Mouse (Mus musculus): ENCODE measurements around the gene Gm29133. TPM values are rescaled to one million over a fixed set of nuclear protein-coding genes. Genes with fewer than 3 reads are reported as not detected.

Gene Gm29133
- total and polyA plus RNA-seq, 3 experiments: not detected

GRCm38 (mm10) chr3:75823934-75824333 is 75.9 kb downstream of the Gm29133 start:
- Histone ChIP-seq H3K9ac (ENCODE audit: low read depth, low read length) (no peak overlapping the region), H3K27me3 (ENCODE audit: control insufficient read depth, insufficient read depth, low read length) (no peaks in the 10 kb centered on the region), H3K36me3 (ENCODE audit: control insufficient read depth, insufficient read depth, low read length) (no peaks in the 10 kb centered on the region), H3K79me2 (replicated peaks; ENCODE audit: control insufficient read depth, insufficient read depth, low read length) (no peaks in the 10 kb centered on the region), H3K4me1 (ENCODE audit: control insufficient read depth, insufficient read depth, low read length) (no peaks in the 10 kb centered on the region), H3K4me3 (no peak overlapping the region), H3K27ac (no peak overlapping the region)
- intact Hi-C loops (cut with DNase I): no loop called here
- DNase-seq: no peak
- TF ChIP-seq EP300 (IDR thresholded peaks at IDR 0.05; ENCODE audit: insufficient read depth, low read depth, low read length) (no peak), POLR2A (IDR thresholded peaks at IDR 0.05; ENCODE audit: insufficient read depth, low read depth, low read length) (no peak), CTCF (IDR thresholded peaks at IDR 0.05) (no peak)
- WGBS: 77% methylated on average over 1 of the region's 1 CpGs

- TF ChIP-seq POLR2A (IDR thresholded peaks at IDR 0.05; ENCODE audit: insufficient read depth, low read depth, low read length) (no peak), EP300 (IDR thresholded peaks at IDR 0.05; ENCODE audit: insufficient read depth, low read depth, low read length) (no peak), CTCF (IDR thresholded peaks at IDR 0.05) (no peak)
- Histone ChIP-seq H3K36me3 (ENCODE audit: control insufficient read depth, insufficient read depth, low read length) (no peaks in the 10 kb centered on the region), H3K4me3 (no peak overlapping the region), H3K27me3 (ENCODE audit: control insufficient read depth, insufficient read depth, low read length) (no peaks in the 10 kb centered on the region), H3K79me2 (replicated peaks; ENCODE audit: control insufficient read depth, insufficient read depth, low read length) (no peaks in the 10 kb centered on the region), H3K27ac (no peak overlapping the region), H3K4me1 (ENCODE audit: control insufficient read depth, insufficient read depth, low read length) (no peaks in the 10 kb centered on the region), H3K9ac (ENCODE audit: low read depth, low read length) (no peak overlapping the region)
- intact Hi-C loops (cut with DNase I): no loop called here
- 47% methylated on average over 1 of the region's 1 CpGs for WGBS
- no peak for DNase-seq
Measured at GRCm38 (mm10) chr3:75824458-75824857, 76.5 kb downstream of the Gm29133 start.

- no peak overlapping the region for H3K27ac ChIP-seq
- no peaks in the 10 kb centered on the region for H3K27me3 ChIP-seq (ENCODE audit: control insufficient read depth, insufficient read depth, low read length)
- 68% methylated on average over 2 of the region's 2 CpGs for WGBS
- H3K9ac ChIP-seq (ENCODE audit: low read depth, low read length): no peak overlapping the region
- H3K4me1 ChIP-seq (ENCODE audit: control insufficient read depth, insufficient read depth, low read length): no peaks in the 10 kb centered on the region
- intact Hi-C loops (cut with DNase I): no loop called here
- DNase-seq: no peak
- TF ChIP-seq EP300 (IDR thresholded peaks at IDR 0.05; ENCODE audit: insufficient read depth, low read depth, low read length) (no peak), POLR2A (IDR thresholded peaks at IDR 0.05; ENCODE audit: insufficient read depth, low read depth, low read length) (no peak), CTCF (IDR thresholded peaks at IDR 0.05) (no peak)
- no peak overlapping the region for H3K4me3 ChIP-seq
- H3K36me3 ChIP-seq (ENCODE audit: control insufficient read depth, insufficient read depth, low read length): no peaks in the 10 kb centered on the region
- no peaks in the 10 kb centered on the region for H3K79me2 ChIP-seq (replicated peaks; ENCODE audit: control insufficient read depth, insufficient read depth, low read length)
Measured at GRCm38 (mm10) chr3:75834827-75835226, 86.8 kb downstream of the Gm29133 start.

GRCm38 (mm10) chr3:75835286-75835967 is 87.4 kb downstream of the Gm29133 start:
- TF ChIP-seq POLR2A (IDR thresholded peaks at IDR 0.05; ENCODE audit: insufficient read depth, low read depth, low read length): no peak
- no peak for TF ChIP-seq CTCF (IDR thresholded peaks at IDR 0.05)
- TF ChIP-seq EP300 (IDR thresholded peaks at IDR 0.05; ENCODE audit: insufficient read depth, low read depth, low read length): no peak
- Histone ChIP-seq H3K79me2 (replicated peaks; ENCODE audit: control insufficient read depth, insufficient read depth, low read length) (no peaks in the 10 kb centered on the region), H3K27ac (no peak overlapping the region), H3K36me3 (ENCODE audit: control insufficient read depth, insufficient read depth, low read length) (no peaks in the 10 kb centered on the region), H3K4me1 (ENCODE audit: control insufficient read depth, insufficient read depth, low read length) (no peaks in the 10 kb centered on the region), H3K27me3 (ENCODE audit: control insufficient read depth, insufficient read depth, low read length) (no peaks in the 10 kb centered on the region), H3K9ac (ENCODE audit: low read depth, low read length) (no peak overlapping the region), H3K4me3 (no peak overlapping the region)
- intact Hi-C loops (cut with DNase I): no loop called here
- whole genome bisulfite sequencing: 48% methylated on average over 5 of the region's 5 CpGs
- DNase-seq: peak; percentile 21 to 36

Other genes with a start within 250 kb of the Gm29133 start
- gene Pdcd10, start 191.3 kb upstream of the Gm29133 start, total RNA-seq (2021): 10 to 100 TPM; 25.7 to 26.1 TPM
- gene Pdcd10, start 191.3 kb upstream of the Gm29133 start, polyA plus RNA-seq (2012; rRNA removed): 4.0 and 9.8 TPM in 2 replicates
- 1 to 10 TPM; 3.7 to 4.6 TPM for gene Serpini1, start 190.7 kb upstream of the Gm29133 start, total RNA-seq (2021)
- gene Serpini1, start 190.7 kb upstream of the Gm29133 start, polyA plus RNA-seq (2012; rRNA removed): 1.4 and 3.7 TPM in 2 replicates
- 10 to 100 TPM; 15.2 to 16.5 TPM for gene Golim4, start 208.8 kb downstream of the Gm29133 start, total RNA-seq (2021)
- 12.4 and 17.4 TPM in 2 replicates for gene Golim4, start 208.8 kb downstream of the Gm29133 start, polyA plus RNA-seq (2012; rRNA removed)

Measured in heart, adult 2 months (tissue).